Mouse (Mus musculus) thymus, postnatal 36 days (tissue): Measurements from ENCODE around the gene Mrps18b.

Source experiments
- DNase-seq, 2 experiments: peaks; one replicate each; pipeline ENCODE4 v3.0.0; 2022; ENCODE audit warnings: mixed read lengths in 2 of 2

Mrps18b gene

GRCm38 (mm10) chr17:35917463-35918251 lies 1.5 kb upstream of the Mrps18b start:
- DNase-seq: peak; percentile 51 to 52

- peak in 1 of 2 experiments; percentile 60 for DNase-seq
Observed at GRCm38 (mm10) chr17:35917143-35917462, 914 bp upstream of the Mrps18b start.

DNA sequence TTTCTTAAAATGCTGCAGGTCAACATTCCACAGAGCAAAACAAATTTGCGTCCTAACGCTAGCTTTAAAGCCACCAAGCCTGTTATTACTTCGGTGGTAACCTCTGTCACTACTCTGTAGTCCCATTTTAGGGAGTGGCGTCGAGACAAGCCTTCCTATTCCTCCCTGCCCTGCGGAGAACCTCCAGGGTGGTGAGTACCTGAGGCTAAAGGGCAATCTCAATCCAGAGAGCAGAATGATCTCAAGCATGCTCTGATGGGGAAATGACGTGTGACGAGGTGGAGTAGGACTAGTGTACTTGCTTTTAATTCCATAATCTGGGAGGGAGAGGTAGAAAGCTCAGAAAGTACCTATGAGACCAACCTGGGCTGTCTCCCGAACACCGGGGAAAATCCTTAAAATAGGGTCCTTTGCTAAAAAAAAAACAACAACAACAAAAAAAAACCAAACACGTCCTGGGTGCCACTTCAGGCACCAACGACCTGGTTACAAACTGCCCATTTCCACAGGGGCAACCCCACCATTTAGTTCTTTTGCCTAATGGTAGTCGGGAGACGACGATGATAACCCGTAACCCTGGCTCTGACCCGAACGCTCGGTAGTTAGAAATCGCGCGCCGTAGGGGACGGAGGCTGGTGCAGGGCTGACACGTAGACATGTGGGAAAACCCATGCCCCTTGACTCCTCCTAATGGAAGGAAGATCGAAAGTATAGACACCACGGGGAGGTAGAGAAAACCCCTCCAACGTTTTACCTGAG lies 472 bp downstream of the Mrps18b start:
- DNase-seq: no peak

- DNase-seq: no peak
Observed at GRCm38 (mm10) chr17:35914975-35915374, 1.2 kb downstream of the Mrps18b start.

- DNase-seq: peak; percentile 94 to 95
Observed at GRCm38 (mm10) chr17:35909919-35910369, 6.2 kb downstream of the Mrps18b start, which contains the start of gene Atat1. Gene Atat1 (minus strand): TSS chr17:35910075.

DNA sequence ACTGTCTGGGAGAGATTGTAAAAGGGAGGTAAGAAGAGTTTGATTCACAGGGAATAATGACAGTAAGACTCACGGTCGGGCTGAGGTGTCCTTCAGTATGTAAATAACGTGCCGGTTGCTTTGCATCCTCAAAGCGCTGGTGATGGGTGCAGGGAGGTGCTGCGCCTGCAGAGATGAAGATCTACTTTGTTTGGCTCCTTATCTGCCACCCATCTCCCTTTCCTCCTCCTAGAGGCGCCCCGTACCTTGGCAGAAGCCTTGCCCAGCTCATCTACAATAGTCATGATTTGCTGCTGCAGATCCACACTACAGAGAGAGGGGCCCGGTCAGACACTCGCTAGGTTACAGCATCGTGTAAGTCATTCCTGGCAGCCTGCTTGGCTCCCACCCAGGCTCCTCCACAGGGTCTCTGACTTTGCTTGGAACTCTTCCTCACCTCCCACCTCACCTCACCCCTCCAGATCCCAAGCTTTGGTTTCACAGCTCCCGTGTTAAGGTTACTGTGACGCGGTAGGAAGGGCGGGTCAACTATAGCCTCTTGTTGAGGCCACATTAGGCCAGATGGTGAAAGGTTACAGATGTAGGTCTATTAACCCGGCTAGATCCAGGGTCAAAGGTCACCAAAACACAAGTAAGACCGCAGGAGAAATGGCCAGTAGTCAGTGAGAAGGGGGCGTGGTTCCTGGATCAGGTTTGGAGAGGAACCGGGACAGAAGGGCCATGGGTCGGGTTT lies 6.8 kb downstream of the Mrps18b start:
- no peak for DNase-seq

DNA sequence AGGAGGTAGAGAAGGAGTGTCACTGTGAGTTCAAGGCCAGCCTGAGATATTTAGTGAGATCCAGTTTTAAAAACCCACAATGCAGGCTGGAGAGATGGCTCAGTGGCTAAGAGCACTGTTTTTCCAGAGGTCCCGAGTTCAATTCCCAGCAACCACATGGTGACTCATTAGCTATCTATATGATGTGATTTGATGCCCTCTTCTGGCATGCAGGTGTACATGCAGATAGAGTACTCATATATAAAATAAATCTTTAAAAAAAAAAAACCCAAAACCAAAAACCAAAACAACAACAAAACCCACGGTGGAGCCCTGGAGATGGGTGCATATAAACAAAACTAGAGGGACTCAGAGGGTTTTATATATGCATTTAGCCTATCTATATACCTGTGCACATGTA lies 8.6 kb downstream of the Mrps18b start:
- DNase-seq: no peak

DNA sequence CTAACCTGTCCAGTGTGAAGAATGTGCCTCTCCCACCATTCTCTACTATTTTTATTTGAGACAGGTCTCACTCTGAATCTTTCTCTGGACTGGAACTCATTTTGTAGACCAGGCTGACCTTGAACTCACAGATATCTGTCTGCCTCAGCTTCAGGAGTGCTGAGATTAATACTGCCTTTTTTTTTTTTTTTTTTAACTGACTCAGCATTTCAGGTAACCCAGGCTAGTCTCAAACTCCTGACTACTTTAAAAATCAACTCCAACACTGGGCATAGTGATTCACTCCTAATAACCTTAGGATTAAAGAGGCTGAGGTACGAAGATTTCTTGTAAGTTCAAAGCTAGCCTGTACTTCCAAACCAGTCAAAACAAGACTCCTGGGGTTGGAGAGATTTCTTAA lies 10.6 kb downstream of the Mrps18b start:
- DNase-seq: no peak

DNA sequence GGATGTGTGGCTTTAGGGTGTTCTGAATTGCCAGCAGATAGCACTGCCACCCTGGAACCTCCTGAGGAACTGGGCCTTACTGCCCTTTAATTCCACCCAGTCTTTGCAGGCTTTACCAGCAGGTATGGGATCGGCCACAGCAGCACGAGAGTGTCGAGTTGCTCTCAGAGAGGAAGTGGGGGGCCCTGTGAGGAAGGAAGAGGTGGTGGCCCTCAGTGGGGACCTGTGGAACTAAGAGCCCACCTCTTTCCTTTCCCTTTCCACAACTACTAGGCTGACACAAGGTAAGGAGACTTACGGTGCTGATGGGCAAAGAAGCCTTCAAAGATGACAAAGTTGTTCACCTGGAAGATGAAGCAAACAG lies 12.2 kb downstream of the Mrps18b start:
- DNase-seq: peak in 1 of 2 experiments; percentile 33

DNA sequence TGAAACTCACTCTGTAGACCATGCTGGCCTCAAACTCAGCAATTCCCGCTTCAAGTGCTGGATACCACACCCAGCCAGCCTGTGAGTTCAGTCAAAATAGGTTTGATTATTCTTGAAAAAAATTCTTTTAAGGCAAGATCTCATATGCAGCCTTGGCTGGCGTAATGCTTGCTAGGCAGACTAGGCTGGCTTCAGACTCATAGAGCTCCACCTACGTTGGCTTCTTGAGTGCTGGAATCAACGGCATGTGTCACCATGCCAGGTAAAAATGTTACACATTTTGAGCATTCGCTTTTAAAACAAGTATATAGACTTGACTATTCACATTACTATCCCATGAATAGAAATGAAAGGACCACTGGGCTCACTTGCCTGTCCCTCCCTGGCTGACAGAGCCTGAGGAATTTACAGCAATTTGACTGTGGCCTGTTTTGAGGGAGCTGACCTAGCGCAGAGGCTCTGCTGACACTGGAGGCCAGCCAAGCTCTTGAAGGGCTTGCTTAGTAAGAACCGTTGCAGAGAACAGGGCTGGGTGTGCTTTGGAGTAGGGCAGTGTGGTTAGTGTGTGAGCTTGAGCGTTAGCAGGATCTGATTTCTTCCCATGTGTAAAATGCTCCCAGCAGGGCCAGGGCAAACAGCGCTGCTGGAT lies 12.7 kb downstream of the Mrps18b start:
- no peak for DNase-seq

DNA sequence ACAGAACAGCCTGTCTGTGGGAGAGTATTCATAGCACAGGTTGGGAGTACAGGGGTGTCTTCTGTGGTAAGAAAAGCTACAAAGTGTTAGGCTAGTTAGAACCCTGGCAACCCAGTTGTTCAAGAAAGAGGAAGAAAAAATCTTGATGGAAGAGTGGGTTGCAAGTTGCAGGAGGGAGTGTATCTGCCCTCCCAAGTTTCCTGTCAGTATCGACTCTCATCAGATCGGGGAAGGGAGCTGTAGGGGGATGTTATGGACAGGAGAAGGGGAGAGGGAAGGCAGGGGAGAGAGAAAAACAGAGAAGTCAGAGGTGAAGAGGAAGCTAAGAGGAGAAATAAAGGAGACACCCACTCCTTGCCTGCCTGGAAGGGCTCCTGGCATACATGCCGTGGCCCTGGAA lies 15.6 kb downstream of the Mrps18b start:
- DNase-seq: no peak

DNA sequence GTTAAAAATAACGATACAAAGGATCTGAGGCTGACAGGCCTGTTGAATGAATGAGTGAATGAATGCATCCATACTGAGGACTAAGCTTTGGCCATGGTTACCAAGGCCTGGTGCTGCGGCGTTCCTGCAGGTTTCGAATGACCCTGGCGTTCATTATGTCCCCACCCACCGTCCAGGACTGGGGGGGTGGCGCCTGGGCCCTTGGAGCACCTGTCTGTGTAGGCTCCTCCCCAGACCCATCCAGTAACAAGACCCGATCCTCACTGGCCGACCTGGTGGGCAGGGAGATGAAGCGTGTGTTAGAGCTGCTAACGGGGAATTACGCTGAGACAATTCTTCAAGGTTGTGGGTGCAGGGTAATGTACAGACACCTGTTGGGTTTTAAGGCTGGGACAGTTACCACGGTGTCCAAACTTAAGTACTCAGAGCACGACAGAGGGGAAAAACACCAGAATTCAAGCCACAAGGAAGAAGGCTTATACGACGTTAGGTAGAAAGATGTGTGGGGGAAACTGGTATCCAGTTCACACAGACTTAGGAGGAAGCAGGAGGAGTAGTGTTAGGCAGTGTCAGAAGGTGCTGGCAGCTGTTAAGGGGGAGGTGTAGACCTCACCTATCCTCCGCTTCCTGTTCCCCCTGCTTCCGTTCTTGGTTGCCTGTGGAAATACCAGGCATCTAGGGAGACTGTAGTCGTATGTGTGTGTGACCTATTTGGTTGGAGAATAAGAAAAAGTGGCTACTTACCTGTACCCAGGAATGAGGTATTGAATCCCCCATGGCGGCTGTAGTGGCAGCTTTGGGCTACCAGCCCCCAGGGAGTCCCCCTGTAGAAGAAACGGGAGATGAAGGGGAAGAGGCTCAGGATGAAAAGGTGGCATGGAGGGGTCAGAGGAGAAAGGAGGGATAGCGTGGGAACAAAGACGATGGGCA lies 18.3 kb downstream of the Mrps18b start:
- DNase-seq: peak; percentile 23 to 45

- peak; percentile 92 to 95 for DNase-seq
Observed at GRCm38 (mm10) chr17:35896781-35897643, 19.2 kb downstream of the Mrps18b start, which contains the start of gene 2310061I04Rik. Gene 2310061I04Rik (minus strand): TSS chr17:35897431.

DNA sequence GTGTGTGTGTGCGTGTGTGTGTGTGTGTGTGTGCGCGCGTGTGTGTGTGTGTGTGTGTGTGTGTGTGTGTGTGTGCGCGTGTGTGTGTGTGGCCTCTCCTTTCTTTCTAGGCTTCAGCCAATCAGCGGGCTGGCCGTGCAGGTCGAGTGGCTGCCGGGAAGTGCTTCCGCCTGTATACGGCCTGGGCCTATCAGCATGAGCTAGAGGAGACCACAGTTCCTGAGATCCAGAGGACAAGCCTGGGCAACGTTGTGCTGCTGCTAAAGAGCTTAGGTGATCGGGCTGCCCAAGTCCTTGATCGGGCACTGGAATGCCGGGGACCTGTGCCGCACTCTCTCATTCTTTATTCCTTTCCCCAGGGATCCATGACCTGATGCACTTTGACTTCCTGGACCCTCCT lies 28.5 kb downstream of the Mrps18b start:
- no peak for DNase-seq

DNA sequence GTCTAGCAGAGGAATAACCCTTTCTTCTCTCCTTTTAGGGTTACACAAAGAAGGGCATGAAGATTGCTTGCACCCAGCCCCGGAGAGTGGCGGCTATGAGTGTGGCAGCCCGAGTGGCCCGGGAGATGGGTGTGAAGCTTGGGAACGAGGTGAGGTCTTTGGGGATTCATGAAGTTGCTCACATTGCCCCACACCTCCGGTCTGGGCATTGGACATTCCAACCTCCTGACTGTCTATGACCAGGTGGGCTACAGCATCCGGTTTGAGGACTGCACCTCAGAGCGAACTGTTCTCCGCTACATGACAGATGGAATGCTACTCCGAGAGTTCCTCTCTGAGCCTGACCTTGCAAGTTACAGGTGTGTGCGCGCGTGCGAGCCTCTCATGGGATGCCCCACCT lies 32.4 kb downstream of the Mrps18b start:
- no peak for DNase-seq

GRCm38 (mm10) chr17:35882924-35883323 lies 33.3 kb downstream of the Mrps18b start:
- DNase-seq: no peak

- peak; percentile 94 to 96 for DNase-seq
Observed at GRCm38 (mm10) chr17:35879245-35880057, 36.7 kb downstream of the Mrps18b start, which contains the start of gene Dhx16. Gene Dhx16 (plus strand): TSS chr17:35879819.

- no peak for DNase-seq
Observed at GRCm38 (mm10) chr17:35874721-35875120, 41.5 kb downstream of the Mrps18b start.

- DNase-seq: peak; percentile 86 to 87
Observed at GRCm38 (mm10) chr17:35873774-35874519, 42.2 kb downstream of the Mrps18b start.
